8 mouse cellular contexts compared by ENCODE assay signal in the genomic region with DNA sequence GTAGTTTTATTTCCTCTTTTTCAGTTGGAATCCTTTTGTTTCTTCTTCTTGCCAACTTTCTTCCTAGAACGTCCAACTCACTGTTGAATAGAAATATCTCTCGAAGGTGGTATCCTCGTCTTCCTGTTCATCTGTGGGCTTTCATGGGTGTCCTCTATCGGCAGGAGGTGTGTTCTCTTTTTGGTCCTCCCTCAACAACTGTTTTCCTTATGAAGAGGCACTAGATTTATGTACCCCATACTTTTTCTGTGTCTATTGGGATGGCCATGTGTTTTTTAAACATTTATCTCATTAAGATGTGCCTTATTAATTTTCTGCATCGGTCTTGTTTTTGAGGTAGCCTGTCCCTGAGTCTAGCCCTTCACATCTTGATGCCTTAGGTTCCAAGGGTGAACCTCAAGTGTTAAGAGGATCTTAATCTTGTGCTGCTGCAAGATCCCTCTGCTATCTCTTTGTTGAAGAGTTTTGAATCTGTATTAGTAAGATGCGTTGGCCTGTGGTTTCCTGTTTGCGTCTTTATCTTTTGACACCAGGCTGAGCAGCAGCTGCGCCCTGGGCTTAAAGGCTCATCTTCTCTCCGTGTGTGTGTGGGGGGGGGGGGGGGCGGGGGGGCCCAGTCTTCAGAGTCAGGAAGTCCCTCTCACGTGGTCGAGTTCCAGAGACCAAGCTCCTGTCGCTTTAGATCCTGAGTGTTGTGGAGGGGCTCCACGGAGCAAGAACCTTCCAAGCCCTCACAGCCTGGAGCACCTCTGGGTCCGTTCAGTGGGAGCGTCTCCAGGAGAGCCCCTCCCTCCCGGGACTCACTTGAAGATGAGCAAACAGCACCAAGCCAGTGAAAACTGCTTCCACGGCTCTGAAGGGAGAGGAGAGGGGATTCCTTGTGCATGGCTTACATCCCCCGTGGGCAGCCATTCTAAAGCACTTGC.
DNase-seq lines count a peak whose midpoint lies in the region; ATAC-seq and TF ChIP-seq lines count a peak whose summit lies in the region.

No protein-coding gene starts in this region.

- H3ac ChIP-seq in myocyte (ENCODE audit: control insufficient read depth, insufficient read length): no peak overlapping the region

- H3K9ac ChIP-seq in heart, embryonic 14.5 days (ENCODE audit: low read length): no peak overlapping the region
- H3K9ac ChIP-seq in embryonic facial prominence, embryonic 14.5 days (ENCODE audit: low read depth, low read length): no peak overlapping the region

- ATAC-seq in heart, embryonic 14.5 days (ENCODE audit: insufficient number of reproducible peaks, insufficient read depth, low FRiP score, low read depth): peak; percentile 35; the same call in 1 of the 2 replicates
- no peak for ATAC-seq in embryonic facial prominence, embryonic 14.5 days (ENCODE audit: low read depth)

- H3K4me1 ChIP-seq in heart, embryonic 14.5 days (ENCODE audit: control insufficient read depth in 2 of 2, insufficient read depth in 2 of 2, low read length in 2 of 2): peaks cover 0 to 2% of the 10 kb centered on the region in 2 experiments; a peak in 1 of 4 replicates
- peaks cover 3% of the 10 kb centered on the region; the same call in 1 of the 2 replicates for H3K4me1 ChIP-seq in embryonic facial prominence, embryonic 14.5 days (ENCODE audit: control insufficient read depth, insufficient read depth, low read length)

- no peaks in the 10 kb centered on the region for H3K36me3 ChIP-seq in heart, embryonic 14.5 days (ENCODE audit: control insufficient read depth, insufficient read depth, low read length)
- no peaks in the 10 kb centered on the region for H3K36me3 ChIP-seq in embryonic facial prominence, embryonic 14.5 days (ENCODE audit: control insufficient read depth, insufficient read depth, low read length)
- H3K36me3 ChIP-seq in myocyte (ENCODE audit: control insufficient read depth, insufficient read depth): no peaks in the 10 kb centered on the region

- peak overlapping the region; percentile 25 for H3K4me2 ChIP-seq in heart, embryonic 14.5 days (ENCODE audit: low read length)
- peak overlapping the region; percentile 33; the same call in 1 of the 2 replicates for H3K4me2 ChIP-seq in embryonic facial prominence, embryonic 14.5 days (ENCODE audit: low read depth, low read length)
- H3K4me2 ChIP-seq in myocyte (ENCODE audit: low read depth): peak overlapping the region; percentile 18

- H3K27me3 ChIP-seq in heart, embryonic 14.5 days (ENCODE audit: control insufficient read depth, insufficient read depth, low read length): no peaks in the 10 kb centered on the region
- H3K27me3 ChIP-seq in embryonic facial prominence, embryonic 14.5 days (replicated peaks; ENCODE audit: control insufficient read depth, insufficient read depth, low read length): no peaks in the 10 kb centered on the region; the same call in 1 of the 2 replicates
- peaks cover 6% of the 10 kb centered on the region for H3K27me3 ChIP-seq in myocyte (ENCODE audit: control insufficient read depth, insufficient read depth, insufficient read length)

- TF ChIP-seq POLR2A in myocyte (IDR thresholded peaks at IDR 0.05; ENCODE audit: insufficient read length, low read depth): no peak

- 26% methylated on average over 19 of the region's 19 CpGs for WGBS in heart, embryonic 14.5 days
- 36% methylated on average over 18 of the region's 19 CpGs for WGBS in embryonic facial prominence, embryonic 14.5 days

- H3K9me3 ChIP-seq in heart, embryonic 14.5 days (ENCODE audit: control insufficient read depth, low read length): no peaks in the 10 kb centered on the region
- no peaks in the 10 kb centered on the region for H3K9me3 ChIP-seq in embryonic facial prominence, embryonic 14.5 days (ENCODE audit: control insufficient read depth, low read length)

- no peaks in the 10 kb centered on the region for H3K79me2 ChIP-seq in myocyte (ENCODE audit: control insufficient read depth, insufficient read depth)

- no peak overlapping the region for H3K4me3 ChIP-seq in heart, embryonic 14.5 days (ENCODE audit: control insufficient read depth in 1 of 2, insufficient read depth in 1 of 2, low read depth in 1 of 2, low read length in 2 of 2)
- no peak overlapping the region for H3K4me3 ChIP-seq in embryonic facial prominence, embryonic 14.5 days (ENCODE audit: low read depth, low read length)
- H3K4me3 ChIP-seq in myocyte: no peak overlapping the region

- DNase-seq in heart, postnatal 4 days: no peak
- DNase-seq in CD4-positive, CD25-positive, alpha-beta regulatory T cell, adult 2 months (ENCODE audit: low read depth, low spot score): peak; percentile 90
- no peak for DNase-seq in embryonic facial prominence, embryonic 14.5 days (ENCODE audit: low spot score)
- no peak for DNase-seq in ovary, postnatal 36 days (ENCODE audit: low spot score)
- DNase-seq in MN1 (ENCODE audit: low spot score): no peak
- no peak for DNase-seq in frontal cortex, postnatal 10 days (ENCODE audit: low spot score in 2 of 2)

- H3K27ac ChIP-seq in heart, embryonic 14.5 days (replicated peaks in 1 of 2; ENCODE audit: control insufficient read depth in 1 of 2, insufficient read depth in 1 of 2, low read depth in 2 of 2, low read length in 2 of 2): no peak overlapping the region
- no peak overlapping the region for H3K27ac ChIP-seq in embryonic facial prominence, embryonic 14.5 days (replicated peaks; ENCODE audit: low read depth, low read length)

TF ChIP-seq in myocyte, 11 proteins besides CTCF, POLR2A, EP300 and RAD21:
- no peak for TF ChIP-seq REST (IDR thresholded peaks at IDR 0.05; ENCODE audit: insufficient read depth, insufficient read length)
- no peak for TF ChIP-seq MYOG (IDR thresholded peaks at IDR 0.05; ENCODE audit: control insufficient read depth in 1 of 3, insufficient read depth in 1 of 3, insufficient read length in 2 of 3, low read depth in 2 of 3)
- TF ChIP-seq E2F4 (IDR thresholded peaks at IDR 0.05; ENCODE audit: insufficient read depth): no peak
- peak in 1 of 3 experiments; percentile 27 for TF ChIP-seq MYOD1 (IDR thresholded peaks at IDR 0.05; ENCODE audit: control insufficient read depth in 1 of 3, insufficient read length in 2 of 3, low read depth in 2 of 3)
- TF ChIP-seq SRF (IDR thresholded peaks at IDR 0.05; ENCODE audit: control insufficient read depth, insufficient read length, low read depth): no peak
